Mouse (Mus musculus) liver, embryonic 13.5 days (tissue): ENCODE data around the gene Tcte1. TPM values are rescaled to one million over a fixed set of nuclear protein-coding genes. Genes with fewer than 3 reads are reported as not detected.
A peak's percentile ranks its signal among the peaks of the same experiment; 100 is the strongest.

Source experiments
- ATAC-seq: fragments of 200-750 bp; cut with Nextera tagmentation; 2 replicates; pipeline ENCODE4 v1.8.0; 2017; ENCODE audit warnings: low read depth, mild to moderate bottlenecking, moderate number of reproducible peaks, moderate library complexity
- DNase-seq: peaks from one replicate; pipeline ENCODE4 v3.0.0; 2022
- H3K27ac ChIP-seq: fragments of 300-500 bp; sonication (generic); 2 replicates; pipeline ENCODE4 v1.5.1; 2015; ENCODE audit warnings: moderate library complexity, mild to moderate bottlenecking, inconsistent platforms
- H3K27me3 ChIP-seq: fragments of 300-500 bp; sonication (generic); 2 replicates; pipeline ENCODE4 v1.6.1; 2015; ENCODE audit warnings: mild to moderate bottlenecking, inconsistent platforms
- H3K36me3 ChIP-seq: fragments of 300-500 bp; sonication (generic); 2 replicates; pipeline ENCODE4 v1.6.1; 2015; ENCODE audit warnings: mild to moderate bottlenecking, inconsistent platforms
- H3K4me1 ChIP-seq: fragments of 300-500 bp; sonication (generic); replicated peaks from 2 replicates; pipeline ENCODE4 v1.6.1; 2015; ENCODE audit warnings: inconsistent platforms
- H3K4me2 ChIP-seq: fragments of 300-500 bp; sonication (generic); 2 replicates; pipeline ENCODE4 v1.6.1; 2015; ENCODE audit warnings: inconsistent platforms, mild to moderate bottlenecking, moderate library complexity
- H3K4me3 ChIP-seq: fragments of 300-500 bp; sonication (generic); replicated peaks from 2 replicates; pipeline ENCODE4 v1.5.1; 2015; ENCODE audit warnings: mild to moderate bottlenecking, inconsistent platforms
- H3K9ac ChIP-seq: fragments of 300-500 bp; sonication (generic); 2 replicates; pipeline ENCODE4 v1.6.1; 2015; ENCODE audit warnings: mild to moderate bottlenecking, inconsistent platforms
- H3K9me3 ChIP-seq: fragments of 300-500 bp; sonication (generic); replicated peaks from 2 replicates; pipeline ENCODE4 v1.6.1; 2016; ENCODE audit warnings: inconsistent platforms
- WGBS: fragments of 180-500 bp; shearing (Covaris S2); methylation state at CpG from one replicate; pipeline ENCODE4 v1.1.7; 2015; ENCODE audit not compliant: insufficient replicate concordance; 5-methylcytosine and 5-hydroxymethylcytosine counted together
- polyA plus RNA-seq: library from polyadenylated mRNA; unstranded; fragments of >200 nt; fragmentation: Nextera tagmentation; extraction: Ambion mirVana; gene quantifications from 2 replicates; pipeline ENCODE4 v1.2.1, GENCODE M21; 2015

Tcte1 gene
- polyA plus RNA-seq, 1 experiment from 2014 or later = not detected

DNA sequence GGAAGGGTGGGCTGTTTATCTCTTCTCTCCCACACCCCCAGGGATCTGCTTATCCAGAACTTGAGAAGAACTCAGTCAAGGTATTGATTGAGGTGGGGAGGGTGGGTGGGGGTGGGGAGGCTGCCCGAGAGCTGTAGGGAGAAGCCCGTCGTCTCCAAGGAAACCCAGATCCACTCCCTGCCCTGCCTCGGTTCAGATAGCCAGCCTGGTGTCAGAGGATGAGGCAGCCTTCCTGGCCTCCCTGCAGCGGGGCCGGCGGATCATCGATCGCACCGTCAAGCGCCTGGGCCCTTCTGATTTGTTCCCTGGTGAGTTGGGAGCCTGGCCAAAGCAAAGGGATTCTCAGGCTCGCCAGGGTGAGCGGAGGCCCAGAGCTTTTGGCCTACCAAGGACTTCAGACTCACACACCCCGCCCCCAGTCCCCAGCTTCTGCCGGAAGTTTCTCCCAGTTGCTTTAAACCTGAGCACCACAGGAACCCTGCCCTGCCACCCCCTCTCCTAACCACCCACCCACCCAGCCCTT, 8.0 kb upstream of the Tcte1 start:
- peaks cover 3% of the 10 kb centered on the region; the same call in 1 of the 2 replicates for H3K4me1 ChIP-seq
- no peak for ATAC-seq
- no peak overlapping the region for H3K9ac ChIP-seq
- WGBS = 48% methylated on average over 15 of the region's 15 CpGs
- H3K27ac ChIP-seq = no peak overlapping the region
- no peak for DNase-seq
- no peak overlapping the region for H3K4me2 ChIP-seq
- H3K36me3 ChIP-seq = peaks cover 21% of the 10 kb centered on the region
- H3K9me3 ChIP-seq = no peaks in the 10 kb centered on the region
- H3K27me3 ChIP-seq = no peaks in the 10 kb centered on the region
- H3K4me3 ChIP-seq = no peak overlapping the region

DNA sequence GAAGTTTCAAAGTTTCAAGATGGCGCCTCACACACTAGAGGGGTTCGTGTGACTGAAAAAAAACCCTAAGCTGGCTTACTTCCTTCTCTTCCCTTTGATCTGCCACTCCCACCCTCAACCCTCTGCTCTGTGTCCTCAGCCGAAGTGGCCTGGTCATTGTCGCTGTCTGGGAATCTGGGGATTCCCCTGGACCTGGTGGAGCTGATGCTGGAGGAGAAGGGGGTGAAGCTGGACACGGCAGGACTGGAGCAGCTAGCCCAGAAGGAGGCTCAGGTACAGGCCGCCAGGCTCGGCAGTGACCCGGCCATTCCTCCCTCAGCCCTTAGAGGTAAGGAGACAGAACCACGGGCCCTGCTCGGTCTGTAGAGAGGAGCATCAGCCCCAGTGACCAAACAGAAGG, 7.4 kb upstream of the Tcte1 start:
- Histone ChIP-seq H3K4me2 (no peak overlapping the region), H3K4me3 (no peak overlapping the region), H3K9me3 (no peaks in the 10 kb centered on the region), H3K9ac (no peak overlapping the region), H3K4me1 (peaks cover 3% of the 10 kb centered on the region; the same call in 1 of the 2 replicates), H3K27me3 (no peaks in the 10 kb centered on the region), H3K27ac (no peak overlapping the region), H3K36me3 (peaks cover 16% of the 10 kb centered on the region; the same call in 1 of the 2 replicates)
- ATAC-seq (no peak), DNase-seq (no peak)
- 70% methylated on average over 10 of the region's 10 CpGs for WGBS

DNA sequence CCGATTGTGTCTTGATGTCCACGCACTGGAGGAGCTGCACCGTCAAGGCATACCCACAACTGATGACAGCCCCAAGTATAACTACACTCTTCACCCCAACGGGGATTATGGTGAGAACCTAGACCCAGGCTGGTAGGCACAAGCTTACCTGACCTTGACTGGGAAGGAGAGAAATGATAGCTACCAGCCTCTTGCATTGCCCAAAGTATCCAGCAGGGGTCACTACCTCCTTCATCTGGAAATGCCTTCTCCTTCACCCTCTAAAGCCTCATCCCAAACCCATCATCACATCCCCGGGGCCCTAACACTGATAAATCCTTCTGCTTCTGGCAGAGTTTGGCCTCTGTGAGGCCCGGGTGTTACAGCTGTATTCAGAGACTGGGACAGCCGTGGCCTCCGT, 6.7 kb upstream of the Tcte1 start:
- peaks cover 10% of the 10 kb centered on the region; the same call in 1 of the 2 replicates for H3K36me3 ChIP-seq
- H3K9me3 ChIP-seq = no peaks in the 10 kb centered on the region
- 48% methylated on average over 8 of the region's 8 CpGs for WGBS
- H3K27ac ChIP-seq = no peak overlapping the region
- no peak for ATAC-seq
- DNase-seq = peak; percentile 50
- H3K9ac ChIP-seq = no peak overlapping the region
- H3K27me3 ChIP-seq = no peaks in the 10 kb centered on the region
- H3K4me2 ChIP-seq = no peak overlapping the region
- peaks cover 3% of the 10 kb centered on the region; the same call in 1 of the 2 replicates for H3K4me1 ChIP-seq
- no peak overlapping the region for H3K4me3 ChIP-seq

DNA sequence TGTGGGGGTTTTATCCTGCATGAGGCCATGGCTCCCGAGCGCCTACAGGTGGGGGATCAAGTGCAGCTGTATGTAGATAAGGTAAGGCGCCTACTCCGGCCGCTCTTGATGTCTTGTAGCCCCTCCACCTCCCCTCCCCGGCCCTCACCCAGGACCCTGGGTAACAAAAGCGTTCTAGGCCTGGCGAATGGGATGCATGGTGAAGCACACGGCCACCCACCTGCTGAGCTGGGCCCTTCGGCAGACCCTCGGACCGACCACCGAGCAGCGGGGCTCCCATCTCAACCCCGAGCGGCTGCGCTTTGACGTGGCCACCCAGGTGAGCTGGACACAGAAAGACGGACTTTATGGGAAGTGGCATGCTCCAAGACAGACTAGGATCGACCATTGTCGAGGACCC, 6.1 kb upstream of the Tcte1 start:
- no peak for ATAC-seq
- no peak overlapping the region for H3K4me3 ChIP-seq
- WGBS = 82% methylated on average over 21 of the region's 21 CpGs

DNA sequence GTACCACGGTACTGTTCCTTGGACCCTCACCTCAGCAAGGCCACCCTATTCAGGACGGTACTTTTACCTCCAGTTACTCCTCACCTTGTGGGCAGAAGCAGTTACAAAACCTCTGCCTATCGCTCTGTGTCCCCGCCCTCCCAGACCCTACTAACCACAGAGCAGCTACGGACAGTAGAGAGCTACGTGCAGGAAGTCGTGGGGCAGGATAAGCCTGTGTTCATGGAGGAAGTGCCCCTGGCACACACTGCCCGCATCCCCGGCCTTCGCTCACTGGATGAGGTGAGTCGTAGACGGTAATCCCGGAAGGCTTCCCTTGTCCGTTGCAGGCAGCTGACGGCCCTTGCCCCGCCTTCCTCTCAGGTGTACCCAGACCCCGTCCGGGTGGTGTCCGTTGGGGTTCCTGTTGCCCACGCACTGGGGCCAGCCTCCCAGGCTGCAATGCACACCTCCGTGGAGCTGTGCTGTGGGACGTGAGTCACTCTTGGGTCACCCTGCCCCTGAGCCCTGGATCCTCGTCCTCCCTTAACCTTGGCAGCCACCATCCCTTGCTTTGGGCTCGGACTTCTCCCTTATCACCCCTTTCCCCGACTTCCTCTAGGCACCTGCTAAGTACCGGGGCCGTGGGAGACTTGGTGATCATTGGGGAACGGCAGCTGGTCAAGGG, 5.6 kb upstream of the Tcte1 start:
- Histone ChIP-seq H3K4me3 (no peak overlapping the region), H3K9ac (no peak overlapping the region), H3K27me3 (no peaks in the 10 kb centered on the region), H3K4me2 (no peak overlapping the region), H3K36me3 (peaks cover 10% of the 10 kb centered on the region; the same call in 1 of the 2 replicates), H3K9me3 (no peaks in the 10 kb centered on the region), H3K4me1 (peaks cover 6% of the 10 kb centered on the region), H3K27ac (no peak overlapping the region)
- WGBS = 47% methylated on average over 28 of the region's 28 CpGs
- ATAC-seq (no peak), DNase-seq (no peak)

More for the DNA sequence above, 6.1 kb upstream of the Tcte1 start:
- Histone ChIP-seq H3K9ac (no peak overlapping the region), H3K4me1 (peaks cover 3% of the 10 kb centered on the region), H3K27ac (no peak overlapping the region), H3K36me3 (peaks cover 10% of the 10 kb centered on the region; the same call in 1 of the 2 replicates), H3K4me2 (no peak overlapping the region), H3K9me3 (no peaks in the 10 kb centered on the region), H3K27me3 (no peaks in the 10 kb centered on the region)
- DNase-seq = no peak

DNA sequence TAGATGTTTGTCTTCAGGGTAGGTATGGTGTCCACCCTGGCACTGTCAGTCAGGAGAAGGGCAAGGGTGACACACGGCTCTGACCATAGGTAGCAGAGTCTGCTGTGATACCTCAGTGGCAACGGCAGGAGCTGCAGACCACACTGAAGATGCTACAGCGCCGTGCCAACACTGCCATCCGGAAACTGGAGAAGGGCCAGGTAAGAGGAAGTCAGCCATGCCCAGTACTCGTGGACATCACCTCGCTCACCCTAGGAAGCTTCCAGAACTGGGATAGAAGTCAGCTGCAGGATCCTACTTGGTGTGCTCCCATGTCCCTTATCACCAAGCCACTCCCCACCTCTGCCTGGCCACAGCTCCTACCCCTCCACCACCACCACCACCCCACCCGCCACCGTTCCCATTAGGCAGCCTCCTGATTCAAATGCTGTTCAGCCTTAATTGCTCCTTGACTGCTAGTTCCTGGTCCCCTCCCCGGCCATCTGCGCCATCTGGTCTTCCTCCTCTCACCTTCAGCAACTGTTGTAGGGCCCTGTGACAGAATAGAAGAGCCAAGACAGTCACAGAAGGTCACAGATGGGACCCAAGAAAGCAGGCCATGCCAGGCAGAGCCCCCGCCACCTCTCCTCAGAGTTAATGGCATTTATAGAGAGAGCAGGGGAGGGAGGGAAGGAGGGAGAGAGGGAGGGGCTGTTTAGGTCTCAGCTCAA, 4.3 kb upstream of the Tcte1 start:
- Histone ChIP-seq H3K9me3 (no peaks in the 10 kb centered on the region), H3K4me1 (peaks cover 15% of the 10 kb centered on the region), H3K4me3 (no peak overlapping the region), H3K36me3 (peaks cover 10% of the 10 kb centered on the region; the same call in 1 of the 2 replicates), H3K27ac (no peak overlapping the region), H3K4me2 (no peak overlapping the region), H3K9ac (no peak overlapping the region), H3K27me3 (peaks cover 6% of the 10 kb centered on the region; the same call in 1 of the 2 replicates)
- WGBS = 67% methylated on average over 12 of the region's 12 CpGs
- DNase-seq (no peak), ATAC-seq (no peak)

DNA sequence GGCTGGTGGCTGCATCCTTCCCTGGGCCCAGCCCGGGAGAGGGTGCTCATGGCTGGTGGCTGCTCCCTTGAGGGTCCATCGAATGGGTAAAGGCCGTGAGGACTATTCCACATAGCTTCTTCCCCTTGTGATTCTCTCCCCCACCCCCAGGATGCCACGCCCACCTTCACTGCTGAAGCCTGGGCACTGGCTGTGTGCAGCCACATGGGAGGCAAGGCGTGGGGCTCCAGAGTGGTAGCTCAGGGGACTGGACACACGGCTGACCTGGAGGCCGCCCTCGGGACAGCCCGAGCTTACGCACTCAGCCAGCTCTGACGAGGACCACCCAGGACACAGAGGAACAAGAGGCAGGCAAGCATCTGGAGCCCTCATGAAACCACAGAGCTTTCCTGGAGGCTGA, 3.1 kb upstream of the Tcte1 start:
- Histone ChIP-seq H3K4me3 (no peak overlapping the region), H3K9me3 (no peaks in the 10 kb centered on the region), H3K36me3 (peaks cover 10% of the 10 kb centered on the region; the same call in 1 of the 2 replicates), H3K4me1 (peaks cover 12% of the 10 kb centered on the region), H3K27me3 (peaks cover 19% of the 10 kb centered on the region), H3K27ac (no peak overlapping the region), H3K4me2 (no peak overlapping the region), H3K9ac (no peak overlapping the region)
- 76% methylated on average over 11 of the region's 11 CpGs for WGBS
- ATAC-seq (no peak), DNase-seq (no peak)

DNA sequence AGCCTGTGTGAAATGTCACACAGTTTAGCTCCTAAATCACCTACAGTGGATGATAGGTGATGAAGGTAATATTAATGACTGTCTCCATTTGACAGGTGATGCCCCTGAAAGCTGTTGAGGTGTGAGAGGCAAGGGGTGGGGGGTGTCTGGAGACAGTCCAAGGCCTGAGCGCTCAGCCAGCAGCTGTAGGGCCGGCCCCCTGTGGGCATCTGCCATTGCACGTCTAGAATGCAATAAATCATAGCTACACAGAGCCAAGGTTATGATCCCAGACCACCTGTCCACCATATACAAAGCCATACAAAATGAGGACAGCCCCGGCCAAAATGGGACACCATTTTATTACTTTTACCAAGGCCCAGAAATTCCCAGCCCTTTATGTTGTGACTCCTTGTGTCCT, 1.7 kb downstream of the Tcte1 start:
- H3K27me3 ChIP-seq = peaks cover 45% of the 10 kb centered on the region
- WGBS = 58% methylated on average over 4 of the region's 4 CpGs

DNA sequence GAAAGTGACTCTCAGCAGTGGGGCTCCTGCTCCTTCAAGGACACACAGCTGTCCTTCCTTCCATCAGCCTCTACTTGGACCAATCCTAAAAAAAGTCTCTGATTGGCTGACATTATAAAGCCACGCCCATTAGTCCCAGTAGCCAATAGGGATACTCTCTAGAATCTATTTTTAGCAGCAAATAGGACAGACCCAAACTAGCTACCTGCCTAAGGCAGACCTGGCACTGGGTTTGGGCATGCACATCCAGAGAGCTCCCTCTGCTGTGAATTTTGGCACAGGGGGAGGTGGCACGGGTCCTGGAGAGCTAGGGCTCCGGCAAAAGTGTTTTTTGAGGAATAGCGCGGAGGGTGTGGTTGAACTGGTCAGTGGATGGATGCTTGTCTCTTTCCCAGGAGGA, 3.3 kb downstream of the Tcte1 start:
- Histone ChIP-seq H3K4me3 (no peak overlapping the region), H3K4me2 (no peak overlapping the region)

More for the DNA sequence above, 1.7 kb downstream of the Tcte1 start:
- ATAC-seq = no peak
- H3K36me3 ChIP-seq = no peaks in the 10 kb centered on the region
- no peak for DNase-seq
- no peaks in the 10 kb centered on the region for H3K9me3 ChIP-seq
- H3K9ac ChIP-seq = no peak overlapping the region
- H3K4me2 ChIP-seq = no peak overlapping the region
- H3K4me3 ChIP-seq = no peak overlapping the region
- no peak overlapping the region for H3K27ac ChIP-seq
- peaks cover 12% of the 10 kb centered on the region for H3K4me1 ChIP-seq

DNA sequence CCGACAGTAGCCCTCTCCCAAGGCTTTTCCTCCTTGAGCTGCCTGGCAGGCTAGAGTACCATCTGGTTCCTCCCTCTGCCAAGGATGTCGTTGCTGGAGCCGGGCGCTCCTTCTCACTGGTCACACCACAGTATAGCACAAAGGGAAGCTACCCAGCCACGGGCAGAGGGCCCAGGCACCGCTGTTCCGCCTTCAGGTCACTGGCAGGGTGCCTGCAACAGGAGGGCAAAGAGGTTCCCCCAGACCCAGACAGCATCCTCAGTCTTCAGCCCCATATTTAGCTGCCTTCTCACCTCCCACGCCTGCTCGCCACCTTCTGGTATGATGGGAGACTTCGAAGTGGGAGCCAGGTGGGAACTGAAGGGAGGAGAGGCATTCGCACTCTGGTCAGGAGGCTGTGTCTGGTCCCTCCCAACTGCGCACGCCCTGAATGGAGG, 7.1 kb downstream of the Tcte1 start:
- Histone ChIP-seq H3K36me3 (no peaks in the 10 kb centered on the region), H3K27ac (no peak overlapping the region), H3K9me3 (no peaks in the 10 kb centered on the region), H3K27me3 (peaks cover 75% of the 10 kb centered on the region), H3K9ac (no peak overlapping the region), H3K4me2 (no peak overlapping the region), H3K4me3 (no peak overlapping the region), H3K4me1 (no peaks in the 10 kb centered on the region)
- ATAC-seq = no peak
- 37% methylated on average over 13 of the region's 13 CpGs for WGBS
- no peak for DNase-seq

More for the DNA sequence above, 3.3 kb downstream of the Tcte1 start:
- no peak for DNase-seq
- peaks cover 12% of the 10 kb centered on the region for H3K4me1 ChIP-seq
- no peak for ATAC-seq
- H3K36me3 ChIP-seq = no peaks in the 10 kb centered on the region
- peaks cover 61% of the 10 kb centered on the region for H3K27me3 ChIP-seq
- no peak overlapping the region for H3K9ac ChIP-seq
- no peak overlapping the region for H3K27ac ChIP-seq
- no peaks in the 10 kb centered on the region for H3K9me3 ChIP-seq
- 31% methylated on average over 5 of the region's 5 CpGs for WGBS

DNA sequence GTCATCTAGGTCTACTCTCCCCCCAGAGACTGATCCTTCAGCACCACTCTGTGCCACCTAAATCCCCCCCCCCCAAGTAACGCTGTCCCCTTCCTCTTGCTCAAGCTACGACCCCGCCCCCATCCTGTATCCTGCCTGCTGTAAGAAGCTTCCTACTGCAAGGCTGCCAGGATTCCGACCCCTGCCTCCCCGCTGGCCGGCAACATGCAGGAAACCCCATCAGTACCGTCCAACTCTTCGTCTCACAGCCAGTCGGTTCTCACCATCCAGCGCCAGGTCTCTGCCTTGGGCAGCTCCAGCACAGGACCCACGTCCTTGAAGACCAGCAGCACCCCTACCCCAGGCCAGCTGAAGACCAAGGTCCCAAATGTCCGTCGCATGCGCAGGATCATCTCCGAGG, 9.7 kb downstream of the Tcte1 start:
- peaks cover 88% of the 10 kb centered on the region for H3K27me3 ChIP-seq

More for the DNA sequence above, 9.7 kb downstream of the Tcte1 start:
- no peak for ATAC-seq
- H3K9ac ChIP-seq = no peak overlapping the region
- no peaks in the 10 kb centered on the region for H3K4me1 ChIP-seq
- WGBS = 31% methylated on average over 15 of the region's 15 CpGs
- no peaks in the 10 kb centered on the region for H3K36me3 ChIP-seq
- no peaks in the 10 kb centered on the region for H3K9me3 ChIP-seq
- no peak for DNase-seq
- no peak overlapping the region for H3K4me2 ChIP-seq
- H3K27ac ChIP-seq = no peak overlapping the region
- no peak overlapping the region for H3K4me3 ChIP-seq
